Mouse (Mus musculus) kidney, embryonic 14.5 days (tissue): ENCODE results near the gene Lancl2. TPM values are rescaled to one million over a fixed set of nuclear protein-coding genes. Genes with fewer than 3 reads are reported as not detected.

Source experiments
- ATAC-seq: fragments of 200-750 bp; cut with Nextera tagmentation; 2 replicates; pipeline ENCODE4 v1.8.0; 2017; ENCODE audit warnings: moderate number of reproducible peaks, mild to moderate bottlenecking, moderate TSS enrichment, moderate library complexity; ENCODE audit not compliant: low FRiP score, low TSS enrichment
- H3K27ac ChIP-seq: fragments of 300-500 bp; sonication (generic); 2 replicates; pipeline ENCODE4 v1.5.1; 2014; ENCODE audit warnings: low read depth, mild to moderate bottlenecking, low read length, moderate library complexity, mixed read lengths
- H3K27me3 ChIP-seq: fragments of 300-500 bp; sonication (generic); 2 replicates; pipeline ENCODE4 v1.6.1; 2014; ENCODE audit warnings: mild to moderate bottlenecking, low read length; ENCODE audit not compliant: control insufficient read depth, insufficient read depth
- H3K36me3 ChIP-seq: fragments of 300-500 bp; sonication (generic); 2 replicates; pipeline ENCODE4 v1.6.1; 2014; ENCODE audit warnings: low read length, mixed read lengths; ENCODE audit not compliant: control insufficient read depth, insufficient read depth
- H3K4me1 ChIP-seq: fragments of 300-500 bp; sonication (generic); 2 replicates; pipeline ENCODE4 v1.6.1; 2014; ENCODE audit warnings: low read length, mixed read lengths; ENCODE audit not compliant: control insufficient read depth, insufficient read depth
- H3K4me2 ChIP-seq: fragments of 300-500 bp; sonication (generic); replicated peaks from 2 replicates; pipeline ENCODE4 v1.6.1; 2014; ENCODE audit warnings: low read depth, mild to moderate bottlenecking, low read length
- H3K4me3 ChIP-seq: fragments of 300-500 bp; sonication (generic); 2 replicates; pipeline ENCODE4 v1.5.1; 2014; ENCODE audit warnings: mild to moderate bottlenecking, low read length
- H3K9ac ChIP-seq: fragments of 300-500 bp; sonication (generic); 2 replicates; pipeline ENCODE4 v1.6.1; 2014; ENCODE audit warnings: low read depth, mild to moderate bottlenecking, low read length, moderate library complexity
- H3K9me3 ChIP-seq: fragments of 300-500 bp; sonication (generic); 2 replicates; pipeline ENCODE4 v1.6.1; 2016; ENCODE audit warnings: low read length; ENCODE audit not compliant: control insufficient read depth
- WGBS: fragments of 180-500 bp; shearing (Covaris S2); extraction: QIAGEN DNeasy Blood & Tissue Kit; methylation state at CpG from one replicate; pipeline ENCODE4 v1.1.7; 2014; 5-methylcytosine and 5-hydroxymethylcytosine counted together
- polyA plus RNA-seq: library from polyadenylated mRNA; unstranded; fragments of >200 nt; fragmentation: Nextera tagmentation; extraction: Ambion mirVana; gene quantifications from 2 replicates; pipeline ENCODE4 v1.2.1, GENCODE M21; 2014

Lancl2 gene
- polyA plus RNA-seq, 1 experiment from 2014 or later = 37.7 TPM

GRCm38 (mm10) chr6:57765095-57765878 is 62.9 kb downstream of the Lancl2 start:
- 64% methylated on average over 3 of the region's 3 CpGs for WGBS

GRCm38 (mm10) chr6:57766287-57766686 is 63.9 kb downstream of the Lancl2 start:
- Histone ChIP-seq H3K4me3 (no peak overlapping the region), H3K27ac (no peak overlapping the region), H3K9ac (no peak overlapping the region), H3K4me2 (no peak overlapping the region), H3K4me1 (no peaks in the 10 kb centered on the region), H3K9me3 (no peaks in the 10 kb centered on the region), H3K36me3 (peaks cover 9% of the 10 kb centered on the region; the same call in 1 of the 2 replicates), H3K27me3 (no peaks in the 10 kb centered on the region)
- no peak for ATAC-seq
- 94% methylated on average over 1 of the region's 1 CpGs for WGBS

More at GRCm38 (mm10) chr6:57765095-57765878, 62.9 kb downstream of the Lancl2 start:
- no peak for ATAC-seq
- Histone ChIP-seq H3K4me1 (no peaks in the 10 kb centered on the region), H3K4me3 (no peak overlapping the region), H3K36me3 (peaks cover 12% of the 10 kb centered on the region; the same call in 1 of the 2 replicates), H3K4me2 (no peak overlapping the region), H3K27ac (no peak overlapping the region), H3K27me3 (no peaks in the 10 kb centered on the region), H3K9me3 (no peaks in the 10 kb centered on the region), H3K9ac (no peak overlapping the region)

GRCm38 (mm10) chr6:57767112-57767868 is 65.0 kb downstream of the Lancl2 start:
- Histone ChIP-seq H3K36me3 (peaks cover 6% of the 10 kb centered on the region; the same call in 1 of the 2 replicates), H3K4me1 (no peaks in the 10 kb centered on the region), H3K27ac (no peak overlapping the region), H3K9ac (no peak overlapping the region), H3K27me3 (no peaks in the 10 kb centered on the region), H3K4me3 (no peak overlapping the region), H3K4me2 (no peak overlapping the region), H3K9me3 (no peaks in the 10 kb centered on the region)
- no peak for ATAC-seq
- 76% methylated on average over 8 of the region's 8 CpGs for WGBS

- no peak for ATAC-seq
Observed at GRCm38 (mm10) chr6:57768948-57769525, 66.7 kb downstream of the Lancl2 start.

GRCm38 (mm10) chr6:57770467-57771190 is 68.3 kb downstream of the Lancl2 start:
- Histone ChIP-seq H3K9ac (no peak overlapping the region), H3K4me2 (no peak overlapping the region)

More at GRCm38 (mm10) chr6:57768948-57769525, 66.7 kb downstream of the Lancl2 start:
- H3K4me2 ChIP-seq = no peak overlapping the region
- H3K9me3 ChIP-seq = no peaks in the 10 kb centered on the region
- WGBS = 83% methylated on average over 7 of the region's 7 CpGs
- peaks cover 3% of the 10 kb centered on the region for H3K36me3 ChIP-seq
- no peaks in the 10 kb centered on the region for H3K27me3 ChIP-seq
- no peaks in the 10 kb centered on the region for H3K4me1 ChIP-seq
- no peak overlapping the region for H3K9ac ChIP-seq
- H3K4me3 ChIP-seq = no peak overlapping the region
- H3K27ac ChIP-seq = no peak overlapping the region

GRCm38 (mm10) chr6:57773792-57774191 is 71.5 kb downstream of the Lancl2 start:
- Histone ChIP-seq H3K4me1 (no peaks in the 10 kb centered on the region), H3K27ac (no peak overlapping the region), H3K4me3 (no peak overlapping the region), H3K9ac (no peak overlapping the region), H3K4me2 (no peak overlapping the region), H3K36me3 (peaks cover 2% of the 10 kb centered on the region), H3K9me3 (no peaks in the 10 kb centered on the region; the same call in 1 of the 2 replicates), H3K27me3 (no peaks in the 10 kb centered on the region)
- no peak for ATAC-seq
- WGBS = 91% methylated on average over 1 of the region's 1 CpGs

More at GRCm38 (mm10) chr6:57770467-57771190, 68.3 kb downstream of the Lancl2 start:
- H3K9me3 ChIP-seq = no peaks in the 10 kb centered on the region
- WGBS = 100% methylated on average over 1 of the region's 1 CpGs
- no peak overlapping the region for H3K27ac ChIP-seq
- H3K4me1 ChIP-seq = no peaks in the 10 kb centered on the region
- ATAC-seq = no peak
- no peaks in the 10 kb centered on the region for H3K27me3 ChIP-seq
- peaks cover 3% of the 10 kb centered on the region for H3K36me3 ChIP-seq
- no peak overlapping the region for H3K4me3 ChIP-seq

GRCm38 (mm10) chr6:57780359-57780758 is 78.0 kb downstream of the Lancl2 start:
- H3K4me2 ChIP-seq = no peak overlapping the region
- no peaks in the 10 kb centered on the region; the same call in 1 of the 2 replicates for H3K9me3 ChIP-seq
- no peak overlapping the region for H3K27ac ChIP-seq
- ATAC-seq = no peak
- H3K36me3 ChIP-seq = no peaks in the 10 kb centered on the region
- no peaks in the 10 kb centered on the region for H3K27me3 ChIP-seq
- H3K4me1 ChIP-seq = no peaks in the 10 kb centered on the region
- no peak overlapping the region for H3K4me3 ChIP-seq
- no peak overlapping the region for H3K9ac ChIP-seq
- 86% methylated on average over 3 of the region's 3 CpGs for WGBS

- Histone ChIP-seq H3K27me3 (no peaks in the 10 kb centered on the region), H3K4me1 (no peaks in the 10 kb centered on the region), H3K36me3 (no peaks in the 10 kb centered on the region), H3K9me3 (no peaks in the 10 kb centered on the region; the same call in 1 of the 2 replicates), H3K4me3 (no peak overlapping the region), H3K27ac (no peak overlapping the region), H3K9ac (no peak overlapping the region), H3K4me2 (no peak overlapping the region)
- no peak for ATAC-seq
- 95% methylated on average over 1 of the region's 1 CpGs for WGBS
Observed at GRCm38 (mm10) chr6:57782658-57783057, 80.3 kb downstream of the Lancl2 start.
